Mouse (Mus musculus) embryo, embryonic 11.5 days (tissue): ENCODE results near the gene Tmcc3.

Experiments used
- DNase-seq: peaks from one replicate; pipeline ENCODE4 v3.0.0-alpha.2; 2012; ENCODE audit warnings: low read depth, low spot score

The Tmcc3 gene

GRCm38 (mm10) chr10:94630771-94631280 lies 319.1 kb downstream of the Tmcc3 start:
- DNase-seq, result no peak

- DNase-seq, result no peak
These were observed 319.9 kb downstream of the Tmcc3 start for GRCm38 (mm10) chr10:94631541-94632113.

GRCm38 (mm10) chr10:94632245-94632644 lies 320.5 kb downstream of the Tmcc3 start:
- DNase-seq, result no peak

GRCm38 (mm10) chr10:94638599-94638998 lies 326.9 kb downstream of the Tmcc3 start:
- DNase-seq, result no peak

GRCm38 (mm10) chr10:94639281-94639680 lies 327.5 kb downstream of the Tmcc3 start:
- no peak for DNase-seq

- DNase-seq, result no peak
These were observed 328.3 kb downstream of the Tmcc3 start for GRCm38 (mm10) chr10:94640067-94640466.
